Mouse (Mus musculus) kidney, adult 2 months (tissue): ENCODE results near the gene Dock6.

Experiments used
- CTCF ChIP-seq: fragments of 200-500 bp; conservative IDR thresholded peaks from 2 replicates; pipeline ENCODE4 v1.5.1; 2011; ENCODE audit warnings: low read depth, mild to moderate bottlenecking, control low read depth, low read length, moderate library complexity, mixed read lengths; ENCODE audit not compliant: insufficient read depth, insufficient read length
- POLR2A ChIP-seq: fragments of 200-500 bp; IDR thresholded peaks from one replicate; pipeline ENCODE4 v1.6.1; 2011; ENCODE audit warnings: low read depth, low read length, control low read depth

DNA sequence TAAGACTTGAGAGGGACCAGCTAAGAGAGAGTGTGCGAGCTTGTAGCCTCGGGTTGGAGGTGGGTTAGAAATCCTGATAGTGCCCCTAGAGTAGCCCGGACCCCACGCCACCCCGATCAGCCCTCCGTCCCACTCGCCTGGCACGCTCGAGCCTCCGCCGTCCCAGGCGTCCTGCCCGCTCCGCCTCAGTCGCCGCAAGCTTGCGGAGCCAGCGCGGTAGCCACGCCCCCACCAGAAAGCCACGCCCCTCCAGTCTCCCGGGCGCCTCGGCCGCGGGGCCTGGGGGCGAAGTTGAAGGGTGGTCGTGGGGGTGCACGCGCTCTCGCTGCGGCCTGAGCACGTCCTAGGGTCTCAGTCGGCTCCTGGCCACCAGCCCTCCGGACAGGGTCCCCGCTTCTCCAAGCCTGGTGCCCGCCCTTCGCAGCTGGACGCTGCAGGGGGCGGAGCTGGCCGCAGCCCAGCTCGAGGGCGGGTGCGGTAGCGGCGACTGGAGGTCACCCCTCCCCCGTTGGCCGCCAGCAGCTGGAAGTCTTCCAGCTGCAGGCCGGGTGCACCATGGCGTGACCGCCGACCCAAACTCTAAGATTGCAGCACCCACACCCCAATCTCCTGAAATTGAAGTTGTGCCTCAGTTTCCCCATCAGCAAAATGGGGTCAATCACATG lies 54.0 kb downstream of the Dock6 start, which contains the start of gene Kank2:
- no peak for TF ChIP-seq CTCF
- peak; percentile 70 for TF ChIP-seq POLR2A
